Mouse (Mus musculus): ENCODE measurements around the gene Mxi1. TPM values are rescaled to one million over a fixed set of nuclear protein-coding genes. Genes with fewer than 3 reads are reported as not detected.
A peak's percentile ranks its signal among the peaks of the same experiment; 100 is the strongest.

Mxi1 gene
- polyA plus RNA-seq, 1 experiment, result 14.0 TPM

- TF ChIP-seq TAL1 (IDR thresholded peaks at IDR 0.05; ENCODE audit: low read length) (no peak), GATA1 (IDR thresholded peaks at IDR 0.05; ENCODE audit: low read length) (no peak)
- Histone ChIP-seq H3K36me3 (ENCODE audit: control insufficient read depth) (peaks cover 22% of the 10 kb centered on the region), H3K9me3 (ENCODE audit: control insufficient read depth, low read length) (no peaks in the 10 kb centered on the region), H3K4me3 (replicated peaks) (peak overlapping the region; percentile 99), H3K27me3 (ENCODE audit: control insufficient read depth) (peaks cover 15% of the 10 kb centered on the region), H3K4me1 (ENCODE audit: control insufficient read depth) (peaks cover 62% of the 10 kb centered on the region)
These were observed 1.4 kb downstream of the Mxi1 start for GRCm38 (mm10) chr19:53311524-53312335.

- Histone ChIP-seq H3K36me3 (ENCODE audit: control insufficient read depth) (peaks cover 28% of the 10 kb centered on the region), H3K4me1 (ENCODE audit: control insufficient read depth) (peaks cover 63% of the 10 kb centered on the region), H3K9me3 (ENCODE audit: control insufficient read depth, low read length) (no peaks in the 10 kb centered on the region), H3K4me3 (replicated peaks) (peak overlapping the region; percentile 99), H3K27me3 (ENCODE audit: control insufficient read depth) (peaks cover 8% of the 10 kb centered on the region)
- TF ChIP-seq TAL1 (IDR thresholded peaks at IDR 0.05; ENCODE audit: low read length) (no peak), GATA1 (IDR thresholded peaks at IDR 0.05; ENCODE audit: low read length) (no peak)
These were observed 2.1 kb downstream of the Mxi1 start for GRCm38 (mm10) chr19:53312336-53312871.

- H3K9me3 ChIP-seq (ENCODE audit: control insufficient read depth, low read length), result no peaks in the 10 kb centered on the region
- H3K36me3 ChIP-seq (ENCODE audit: control insufficient read depth), result peaks cover 31% of the 10 kb centered on the region
- H3K4me1 ChIP-seq (ENCODE audit: control insufficient read depth), result peaks cover 64% of the 10 kb centered on the region
- H3K27me3 ChIP-seq (ENCODE audit: control insufficient read depth), result peaks cover 2% of the 10 kb centered on the region
- TF ChIP-seq TAL1 (IDR thresholded peaks at IDR 0.05; ENCODE audit: low read length) (no peak), GATA1 (IDR thresholded peaks at IDR 0.05; ENCODE audit: low read length) (no peak)
- peak overlapping the region; percentile 99 for H3K4me3 ChIP-seq (replicated peaks)
These were observed 2.8 kb downstream of the Mxi1 start for GRCm38 (mm10) chr19:53312951-53313683.

- no peaks in the 10 kb centered on the region for H3K27me3 ChIP-seq (ENCODE audit: control insufficient read depth)
- H3K4me3 ChIP-seq (replicated peaks), result peak overlapping the region; percentile 99
- H3K4me1 ChIP-seq (ENCODE audit: control insufficient read depth), result peaks cover 72% of the 10 kb centered on the region
- peak; percentile 39 for TF ChIP-seq GATA1 (IDR thresholded peaks at IDR 0.05; ENCODE audit: low read length)
- no peak for TF ChIP-seq TAL1 (IDR thresholded peaks at IDR 0.05; ENCODE audit: low read length)
- H3K36me3 ChIP-seq (ENCODE audit: control insufficient read depth), result peaks cover 34% of the 10 kb centered on the region
- no peaks in the 10 kb centered on the region for H3K9me3 ChIP-seq (ENCODE audit: control insufficient read depth, low read length)
These were observed 3.5 kb downstream of the Mxi1 start for GRCm38 (mm10) chr19:53313684-53314443.

- Histone ChIP-seq H3K4me3 (replicated peaks) (peak overlapping the region; percentile 99), H3K9me3 (ENCODE audit: control insufficient read depth, low read length) (no peaks in the 10 kb centered on the region), H3K27me3 (ENCODE audit: control insufficient read depth) (no peaks in the 10 kb centered on the region), H3K36me3 (ENCODE audit: control insufficient read depth) (peaks cover 38% of the 10 kb centered on the region), H3K4me1 (ENCODE audit: control insufficient read depth) (peaks cover 74% of the 10 kb centered on the region)
- TF ChIP-seq GATA1 (IDR thresholded peaks at IDR 0.05; ENCODE audit: low read length), result no peak
- no peak for TF ChIP-seq TAL1 (IDR thresholded peaks at IDR 0.05; ENCODE audit: low read length)
These were observed 4.4 kb downstream of the Mxi1 start for GRCm38 (mm10) chr19:53314530-53315208.

GRCm38 (mm10) chr19:53315209-53315654, 4.9 kb downstream of the Mxi1 start:
- no peaks in the 10 kb centered on the region for H3K9me3 ChIP-seq (ENCODE audit: control insufficient read depth, low read length)
- TF ChIP-seq TAL1 (IDR thresholded peaks at IDR 0.05; ENCODE audit: low read length), result no peak
- no peak for TF ChIP-seq GATA1 (IDR thresholded peaks at IDR 0.05; ENCODE audit: low read length)
- peaks cover 74% of the 10 kb centered on the region for H3K4me1 ChIP-seq (ENCODE audit: control insufficient read depth)
- H3K36me3 ChIP-seq (ENCODE audit: control insufficient read depth), result peaks cover 38% of the 10 kb centered on the region
- no peaks in the 10 kb centered on the region for H3K27me3 ChIP-seq (ENCODE audit: control insufficient read depth)
- H3K4me3 ChIP-seq (replicated peaks), result no peak overlapping the region

GRCm38 (mm10) chr19:53316105-53316504, 5.8 kb downstream of the Mxi1 start:
- Histone ChIP-seq H3K4me3 (replicated peaks) (no peak overlapping the region), H3K9me3 (ENCODE audit: control insufficient read depth, low read length) (no peaks in the 10 kb centered on the region), H3K4me1 (ENCODE audit: control insufficient read depth) (peaks cover 80% of the 10 kb centered on the region), H3K27me3 (ENCODE audit: control insufficient read depth) (no peaks in the 10 kb centered on the region), H3K36me3 (ENCODE audit: control insufficient read depth) (peaks cover 38% of the 10 kb centered on the region)
- TF ChIP-seq TAL1 (IDR thresholded peaks at IDR 0.05; ENCODE audit: low read length) (no peak), GATA1 (IDR thresholded peaks at IDR 0.05; ENCODE audit: low read length) (no peak)

- peaks cover 87% of the 10 kb centered on the region for H3K4me1 ChIP-seq (ENCODE audit: control insufficient read depth)
These were observed 6.6 kb downstream of the Mxi1 start for GRCm38 (mm10) chr19:53316963-53317362.

More at GRCm38 (mm10) chr19:53316963-53317362, 6.6 kb downstream of the Mxi1 start:
- H3K36me3 ChIP-seq (ENCODE audit: control insufficient read depth), result peaks cover 44% of the 10 kb centered on the region
- H3K27me3 ChIP-seq (ENCODE audit: control insufficient read depth), result no peaks in the 10 kb centered on the region
- H3K9me3 ChIP-seq (ENCODE audit: control insufficient read depth, low read length), result no peaks in the 10 kb centered on the region
- TF ChIP-seq GATA1 (IDR thresholded peaks at IDR 0.05; ENCODE audit: low read length) (no peak), TAL1 (IDR thresholded peaks at IDR 0.05; ENCODE audit: low read length) (no peak)
- no peak overlapping the region for H3K4me3 ChIP-seq (replicated peaks)

Measured in erythroblast, embryonic 14.5 days (primary cell).